ENCODE assay signal across 9 mouse cellular contexts in genomic region chr7:120504663-120504979, GRCm38 (mm10).
DNase-seq lines count a peak whose midpoint lies in the region; ATAC-seq lines count a peak whose summit lies in the region.
"Had no signal": no experiment of that assay in that cellular context is flagged by ENCODE, and none has a peak within 500 bp of the region (broad histone marks: within the 10 kb centered on the region; RNA-seq: fewer than 3 reads in every experiment).

No protein-coding gene starts in this region.

- no peaks in the 10 kb centered on the region for H3K9me3 ChIP-seq in liver, embryonic 11.5 days (ENCODE audit: control insufficient read depth, low read length)
- H3K9me3 ChIP-seq in forebrain, embryonic 11.5 days (ENCODE audit: control insufficient read depth, low read length) = no peaks in the 10 kb centered on the region
- no peaks in the 10 kb centered on the region for H3K9me3 ChIP-seq in limb, embryonic 11.5 days (ENCODE audit: control insufficient read depth, low read length)
- no peaks in the 10 kb centered on the region for H3K9me3 ChIP-seq in neural tube, embryonic 14.5 days (ENCODE audit: control insufficient read depth, low read length)

- no peaks in the 10 kb centered on the region for H3K36me3 ChIP-seq in liver, embryonic 11.5 days (ENCODE audit: control insufficient read depth, insufficient read depth, low read length)
- H3K36me3 ChIP-seq in forebrain, embryonic 11.5 days (ENCODE audit: control insufficient read depth, insufficient read depth, low read length) = no peaks in the 10 kb centered on the region
- H3K36me3 ChIP-seq in limb, embryonic 11.5 days (ENCODE audit: control insufficient read depth, insufficient read depth, low read length) = no peaks in the 10 kb centered on the region
- no peaks in the 10 kb centered on the region for H3K36me3 ChIP-seq in neural tube, embryonic 14.5 days (ENCODE audit: control insufficient read depth, insufficient read depth, low read length)

- no peak overlapping the region for H3K27ac ChIP-seq in liver, embryonic 11.5 days (ENCODE audit: low read depth, low read length)
- H3K27ac ChIP-seq in forebrain, embryonic 11.5 days (ENCODE audit: low read depth, low read length) = no peak overlapping the region
- H3K27ac ChIP-seq in limb, embryonic 11.5 days (replicated peaks; ENCODE audit: low read depth, low read length) = no peak overlapping the region
- H3K27ac ChIP-seq in neural tube, embryonic 14.5 days (ENCODE audit: low read depth, low read length) = no peak overlapping the region

- peak overlapping the region; percentile 37 for H3K4me3 ChIP-seq in liver, embryonic 11.5 days (ENCODE audit: low read depth, low read length)
- H3K4me3 ChIP-seq in forebrain, embryonic 11.5 days (ENCODE audit: low read depth, low read length) = peak overlapping the region; percentile 36
- peak overlapping the region; percentile 26 for H3K4me3 ChIP-seq in limb, embryonic 11.5 days (ENCODE audit: low read depth, low read length)
- peak overlapping the region; percentile 37 for H3K4me3 ChIP-seq in neural tube, embryonic 14.5 days (ENCODE audit: low read depth, low read length)

- WGBS in liver, embryonic 11.5 days = 31% methylated on average over 5 of the region's 5 CpGs
- 26% methylated on average over 5 of the region's 5 CpGs for WGBS in forebrain, embryonic 11.5 days
- WGBS in limb, embryonic 11.5 days = 41% methylated on average over 5 of the region's 5 CpGs
- 20% methylated on average over 5 of the region's 5 CpGs for WGBS in neural tube, embryonic 14.5 days

- H3K4me2 ChIP-seq in liver, embryonic 11.5 days = peak overlapping the region; percentile 55
- peak overlapping the region; percentile 66 for H3K4me2 ChIP-seq in forebrain, embryonic 11.5 days (ENCODE audit: low read depth, low read length, severe bottlenecking)
- peak overlapping the region; percentile 69 for H3K4me2 ChIP-seq in limb, embryonic 11.5 days (ENCODE audit: low read depth, severe bottlenecking)
- peak overlapping the region; percentile 81 for H3K4me2 ChIP-seq in neural tube, embryonic 14.5 days (ENCODE audit: low read depth, low read length)

- no peaks in the 10 kb centered on the region for H3K4me1 ChIP-seq in liver, embryonic 11.5 days (replicated peaks; ENCODE audit: control insufficient read depth, insufficient read depth, low read length)
- no peaks in the 10 kb centered on the region for H3K4me1 ChIP-seq in forebrain, embryonic 11.5 days (replicated peaks; ENCODE audit: control insufficient read depth, insufficient read depth, low read length)
- no peaks in the 10 kb centered on the region for H3K4me1 ChIP-seq in limb, embryonic 11.5 days (ENCODE audit: control insufficient read depth, insufficient read depth, low read length)
- 0 out of 2 replicates have a peak, but pooled peaks cover 4% of the 10 kb centered on the region for H3K4me1 ChIP-seq in neural tube, embryonic 14.5 days (ENCODE audit: control insufficient read depth, insufficient read depth, low read length)

- H3K27me3 ChIP-seq in liver, embryonic 11.5 days (replicated peaks; ENCODE audit: control insufficient read depth, insufficient read depth, low read length) = no peaks in the 10 kb centered on the region
- no peaks in the 10 kb centered on the region for H3K27me3 ChIP-seq in forebrain, embryonic 11.5 days (ENCODE audit: control insufficient read depth, insufficient read depth, low read length)
- no peaks in the 10 kb centered on the region for H3K27me3 ChIP-seq in limb, embryonic 11.5 days (ENCODE audit: control insufficient read depth, insufficient read depth, low read length)
- no peaks in the 10 kb centered on the region for H3K27me3 ChIP-seq in neural tube, embryonic 14.5 days (ENCODE audit: control insufficient read depth, insufficient read depth, low read length)

- no peak for DNase-seq in liver, embryonic 11.5 days (ENCODE audit: low spot score)
- DNase-seq in liver = no peak
- DNase-seq in forebrain, embryonic 11.5 days (ENCODE audit: low spot score) = no peak
- DNase-seq in limb, embryonic 11.5 days (ENCODE audit: low spot score) = no peak
- no peak for DNase-seq in urinary bladder, postnatal 14 days (ENCODE audit: low spot score)
- no peak for DNase-seq in cerebellum, postnatal 14 days
- DNase-seq: cerebellum, adult 8-10 months had no signal

- no peak overlapping the region for H3K9ac ChIP-seq in liver, embryonic 11.5 days (ENCODE audit: low read depth, low read length)
- H3K9ac ChIP-seq in forebrain, embryonic 11.5 days (ENCODE audit: low read length) = peak overlapping the region; percentile 61
- peak overlapping the region; percentile 55; the same call in 1 of the 2 replicates for H3K9ac ChIP-seq in limb, embryonic 11.5 days (ENCODE audit: low read length)
- peak overlapping the region; percentile 57 for H3K9ac ChIP-seq in neural tube, embryonic 14.5 days (replicated peaks; ENCODE audit: low read depth, low read length)

- no peak for ATAC-seq in liver, embryonic 11.5 days (replicated peaks; ENCODE audit: low FRiP score)
- no peak for ATAC-seq in forebrain, embryonic 11.5 days (replicated peaks; ENCODE audit: low FRiP score)
- no peak for ATAC-seq in limb, embryonic 11.5 days (ENCODE audit: insufficient number of reproducible peaks, low FRiP score, low TSS enrichment, low read depth)
- ATAC-seq in neural tube, embryonic 14.5 days (ENCODE audit: low read depth) = peak; percentile 41; the same call in 1 of the 2 replicates
- no peak for ATAC-seq in inflammation-experienced regulatory T-cells, adult 6 months
